Mouse (Mus musculus) ES-Bruce4 (cell line): ENCODE measurements at regions not wholly inside any gene's neighbourhood (a gene's known extent, or its start where the extent isn't known, plus 50 kb on each side); places are given as distances from the start of the nearest gene placed in this dataset.

Experiments used
- CTCF ChIP-seq: IDR thresholded peaks from one replicate; pipeline ENCODE4 v1.8.1; 2011; ENCODE audit warnings: low read depth, low read length
- EP300 ChIP-seq: IDR thresholded peaks from 2 replicates; pipeline ENCODE4 v1.6.1; 2011; ENCODE audit warnings: low read depth, low read length; ENCODE audit not compliant: insufficient read depth
- POLR2A ChIP-seq: IDR thresholded peaks from one replicate; pipeline ENCODE4 v1.8.1; 2011; ENCODE audit warnings: low read length; ENCODE audit not compliant: insufficient read depth

GRCm38 (mm10) chr9:24923514-24923913 lies 149.4 kb upstream of the Tbx20 start:
- no peak for TF ChIP-seq POLR2A
- TF ChIP-seq CTCF: no peak
- TF ChIP-seq EP300: no peak
